Mouse (Mus musculus) C2C12 (cell line): Measurements from ENCODE around the gene Rnf186. TPM values are rescaled to one million over a fixed set of nuclear protein-coding genes. Genes with fewer than 3 reads are reported as not detected.

Source experiments
- H3K27me3 ChIP-seq: one replicate; pipeline ENCODE4 v1.6.1; 2011; ENCODE audit not compliant: control insufficient read depth, insufficient read depth, insufficient read length
- H3K36me3 ChIP-seq: one replicate; pipeline ENCODE4 v1.6.1; 2011; ENCODE audit not compliant: control insufficient read depth, insufficient read depth
- H3K4me3 ChIP-seq: one replicate; pipeline ENCODE4 v1.5.1; 2011; ENCODE audit warnings: mild to moderate bottlenecking, control low read depth; ENCODE audit not compliant: poor library complexity, insufficient read depth, severe bottlenecking
- H3K79me2 ChIP-seq: one replicate; pipeline ENCODE4 v1.6.1; 2011; ENCODE audit not compliant: control insufficient read depth, insufficient read depth
- H3K79me3 ChIP-seq: one replicate; pipeline ENCODE4 v1.6.1; 2011; ENCODE audit warnings: low read depth, control low read depth
- H3ac ChIP-seq: one replicate; pipeline ENCODE3; 2011; ENCODE audit warnings: low read depth; ENCODE audit not compliant: control insufficient read depth, insufficient read length
- CEBPB ChIP-seq: IDR thresholded peaks from one replicate; pipeline ENCODE4 v1.6.1; 2011; ENCODE audit warnings: low read depth, mild to moderate bottlenecking, control low read depth, moderate library complexity
- CTCF ChIP-seq: IDR thresholded peaks from one replicate; pipeline ENCODE4 v1.5.1; 2011; ENCODE audit not compliant: control insufficient read depth, insufficient read depth, insufficient read length
- FOSL1 ChIP-seq: IDR thresholded peaks from one replicate; pipeline ENCODE4 v1.8.0; 2011; ENCODE audit warnings: mild to moderate bottlenecking, low read length; ENCODE audit not compliant: poor library complexity, insufficient read depth, severe bottlenecking
- MAX ChIP-seq: IDR thresholded peaks from one replicate; pipeline ENCODE4 v1.6.1; 2011; ENCODE audit warnings: mild to moderate bottlenecking, control low read depth
- MYOD1 ChIP-seq: IDR thresholded peaks from one replicate; pipeline ENCODE4 v1.6.1; 2011; ENCODE audit warnings: low read depth; ENCODE audit not compliant: control insufficient read depth, insufficient read length
- MYOG ChIP-seq: IDR thresholded peaks from one replicate; pipeline ENCODE4 v1.6.1; 2011; ENCODE audit not compliant: control insufficient read depth, insufficient read length; ENCODE audit errors: extremely low read depth
- USF1 ChIP-seq: IDR thresholded peaks from one replicate; pipeline ENCODE4 v1.6.1; 2011; ENCODE audit warnings: low read depth, mild to moderate bottlenecking, control low read depth, moderate library complexity
- polyA plus RNA-seq: library from polyadenylated mRNA; unstranded; fragments of >200 nt; fragmentation: generic; extraction: Trizol; gene quantifications from one replicate; pipeline ENCODE4 v1.2.1, GENCODE M21; 2012; ENCODE audit warnings: missing spikeins

Gene Rnf186
- polyA plus RNA-seq, 1 experiment, result not detected

DNA sequence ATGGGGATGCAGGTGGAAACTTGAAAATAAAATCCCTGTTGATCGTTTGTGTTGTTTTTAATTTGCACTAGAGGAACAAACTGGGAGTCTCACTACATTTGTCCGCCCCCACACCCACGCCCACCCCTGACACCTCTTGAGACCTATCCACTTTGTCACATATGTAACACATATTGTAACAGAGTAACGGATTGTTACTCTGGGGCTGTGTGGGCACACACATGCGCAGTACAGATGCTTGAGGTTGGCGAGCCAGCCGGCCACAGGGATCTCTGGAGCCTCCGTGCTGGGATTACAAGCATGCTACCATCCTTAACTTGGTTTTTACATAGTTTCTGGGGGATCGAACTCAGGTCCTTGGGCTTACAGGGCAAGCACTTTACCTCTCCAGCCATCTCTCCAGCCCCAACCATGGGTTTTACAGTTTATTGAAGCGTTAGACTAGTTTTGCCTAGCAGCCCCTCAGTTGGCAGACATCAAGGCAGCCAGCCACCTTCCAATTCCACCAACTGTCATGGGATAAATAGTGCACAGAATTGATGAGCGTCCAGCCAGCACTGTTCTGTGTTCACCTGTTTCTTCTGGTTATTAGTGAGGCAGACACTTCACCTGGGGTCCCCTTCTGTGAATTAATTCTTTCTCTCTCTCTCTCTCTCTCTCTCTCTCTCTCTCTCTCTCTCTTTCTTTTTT, 32.3 kb upstream of the Rnf186 start:
- Histone ChIP-seq H3K27me3 (peaks cover 12% of the 10 kb centered on the region), H3ac (no peak overlapping the region), H3K79me3 (no peaks in the 10 kb centered on the region), H3K4me3 (no peak overlapping the region), H3K36me3 (no peaks in the 10 kb centered on the region), H3K79me2 (no peaks in the 10 kb centered on the region)
- TF ChIP-seq CEBPB, result no peak

DNA sequence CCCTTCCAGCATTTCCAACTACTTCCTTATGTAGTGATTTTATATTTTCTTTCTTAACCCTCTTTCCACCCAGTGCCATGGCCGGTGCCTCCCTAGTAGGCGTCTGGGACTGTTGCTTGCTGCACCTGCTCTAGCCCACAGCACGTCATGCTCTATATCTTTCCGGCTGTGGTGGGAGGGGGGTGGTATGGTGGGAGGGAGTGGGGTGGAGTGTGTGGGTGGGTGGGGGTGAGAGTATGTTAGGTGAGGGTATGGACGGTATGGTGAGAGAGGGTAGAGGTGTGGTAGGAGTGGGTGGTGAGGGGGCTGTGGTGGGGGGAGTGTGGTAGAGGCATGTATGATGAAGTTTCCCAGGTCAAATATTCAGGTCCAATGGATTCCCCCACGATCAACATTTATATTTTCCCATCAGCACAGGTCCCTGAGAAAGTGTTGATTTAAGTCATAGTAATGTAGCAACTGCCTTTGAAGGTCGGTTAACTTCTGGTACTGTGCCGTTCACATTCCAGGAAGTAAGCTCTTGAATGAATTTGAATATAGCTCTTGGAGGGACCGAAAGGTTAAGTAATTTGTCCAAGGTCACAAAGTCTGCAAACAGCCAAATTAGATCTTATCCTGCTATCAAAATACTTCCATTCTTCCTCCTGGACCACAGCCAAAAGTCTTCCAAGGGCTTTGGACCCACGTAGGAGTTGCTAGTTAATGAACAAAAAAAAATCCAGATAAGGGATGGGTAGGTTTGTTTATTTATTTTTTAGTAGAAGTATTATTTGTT, 28.2 kb upstream of the Rnf186 start:
- Histone ChIP-seq H3K79me2 (no peaks in the 10 kb centered on the region), H3K36me3 (no peaks in the 10 kb centered on the region), H3ac (no peak overlapping the region), H3K27me3 (peaks cover 12% of the 10 kb centered on the region), H3K4me3 (no peak overlapping the region), H3K79me3 (no peaks in the 10 kb centered on the region)
- TF ChIP-seq FOSL1, result no peak
- TF ChIP-seq CEBPB, result no peak
- TF ChIP-seq CTCF, result no peak
- TF ChIP-seq MYOG, result no peak
- TF ChIP-seq MYOD1, result no peak

DNA sequence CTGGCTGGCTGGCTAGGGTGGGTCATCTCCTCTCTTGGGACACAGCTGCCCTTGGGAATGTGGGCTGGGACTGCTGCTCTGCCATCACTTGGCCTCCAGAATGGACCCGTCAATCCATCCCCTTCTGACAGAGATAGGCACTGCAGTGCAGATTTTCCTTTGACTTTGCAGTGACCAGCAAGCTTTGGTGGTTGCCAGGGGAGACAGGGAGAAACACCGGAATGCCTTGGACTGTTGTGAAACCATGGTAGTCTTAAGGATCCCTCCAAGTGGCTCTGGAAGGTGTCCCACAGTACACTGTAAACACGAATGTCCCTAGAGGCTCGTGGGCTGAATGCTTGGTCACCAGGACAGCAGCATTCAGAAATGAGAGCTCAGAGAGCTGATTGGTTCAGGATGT, 27.4 kb upstream of the Rnf186 start:
- no peaks in the 10 kb centered on the region for H3K79me3 ChIP-seq
- H3ac ChIP-seq, result no peak overlapping the region
- H3K4me3 ChIP-seq, result no peak overlapping the region
- peaks cover 10% of the 10 kb centered on the region for H3K27me3 ChIP-seq
- H3K79me2 ChIP-seq, result no peaks in the 10 kb centered on the region
- no peaks in the 10 kb centered on the region for H3K36me3 ChIP-seq
- no peak for TF ChIP-seq MYOD1
- no peak for TF ChIP-seq CTCF
- no peak for TF ChIP-seq USF1
- TF ChIP-seq FOSL1, result no peak

DNA sequence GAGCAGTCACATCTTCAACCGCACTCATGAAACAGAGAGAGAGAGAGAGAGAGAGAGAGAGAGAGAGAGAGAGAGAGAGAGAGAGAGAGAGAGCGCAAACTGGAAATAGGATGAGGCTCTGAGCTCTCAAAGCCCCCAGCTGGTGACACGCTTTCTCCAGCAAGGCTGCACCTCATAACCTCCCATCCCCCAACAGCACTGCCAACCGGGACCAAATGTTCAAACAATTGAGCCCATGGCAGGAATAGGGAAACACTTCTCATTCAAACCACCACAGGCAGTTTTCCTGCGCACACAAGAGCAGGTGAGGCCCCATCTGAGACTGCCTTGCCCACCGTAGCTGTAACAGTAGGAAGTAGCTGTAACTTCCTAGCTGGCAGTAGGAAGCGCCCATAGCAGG, 25.5 kb upstream of the Rnf186 start:
- H3K27me3 ChIP-seq, result peaks cover 7% of the 10 kb centered on the region
- no peak overlapping the region for H3ac ChIP-seq
- H3K79me2 ChIP-seq, result no peaks in the 10 kb centered on the region
- H3K79me3 ChIP-seq, result no peaks in the 10 kb centered on the region
- no peaks in the 10 kb centered on the region for H3K36me3 ChIP-seq
- no peak for TF ChIP-seq CTCF
- TF ChIP-seq MYOG, result no peak
- no peak for TF ChIP-seq USF1
- TF ChIP-seq CEBPB, result no peak
- no peak for TF ChIP-seq FOSL1
- no peak for TF ChIP-seq MAX
- TF ChIP-seq MYOD1, result no peak
- no peak overlapping the region for H3K4me3 ChIP-seq

DNA sequence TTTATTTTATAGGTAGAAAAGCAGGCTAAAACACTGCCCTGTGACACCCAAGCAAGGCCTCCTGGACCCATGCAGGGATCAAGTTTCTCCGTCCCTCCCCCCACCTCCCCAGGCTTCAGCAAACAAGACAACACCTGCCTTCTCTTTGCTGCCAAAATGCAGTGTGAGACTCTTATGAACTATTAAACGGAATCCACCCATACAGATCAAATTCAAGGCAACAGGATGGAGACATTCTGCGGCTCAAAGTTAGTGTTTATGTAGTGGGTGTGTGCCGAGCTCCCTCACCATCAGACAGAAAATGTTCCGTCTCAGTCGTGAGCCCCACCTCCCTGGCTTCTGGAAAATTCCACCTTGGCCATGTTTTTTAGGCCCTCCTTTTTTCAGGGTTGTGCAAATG, 24.9 kb upstream of the Rnf186 start:
- H3K4me3 ChIP-seq, result no peak overlapping the region
- H3K36me3 ChIP-seq, result no peaks in the 10 kb centered on the region
- no peak for TF ChIP-seq CEBPB
- TF ChIP-seq MYOG, result no peak
- TF ChIP-seq USF1, result no peak
- no peak for TF ChIP-seq FOSL1
- no peak for TF ChIP-seq MYOD1
- TF ChIP-seq CTCF, result no peak
- no peak for TF ChIP-seq MAX
- no peaks in the 10 kb centered on the region for H3K79me3 ChIP-seq
- H3ac ChIP-seq, result no peak overlapping the region
- H3K79me2 ChIP-seq, result no peaks in the 10 kb centered on the region
- peaks cover 13% of the 10 kb centered on the region for H3K27me3 ChIP-seq

DNA sequence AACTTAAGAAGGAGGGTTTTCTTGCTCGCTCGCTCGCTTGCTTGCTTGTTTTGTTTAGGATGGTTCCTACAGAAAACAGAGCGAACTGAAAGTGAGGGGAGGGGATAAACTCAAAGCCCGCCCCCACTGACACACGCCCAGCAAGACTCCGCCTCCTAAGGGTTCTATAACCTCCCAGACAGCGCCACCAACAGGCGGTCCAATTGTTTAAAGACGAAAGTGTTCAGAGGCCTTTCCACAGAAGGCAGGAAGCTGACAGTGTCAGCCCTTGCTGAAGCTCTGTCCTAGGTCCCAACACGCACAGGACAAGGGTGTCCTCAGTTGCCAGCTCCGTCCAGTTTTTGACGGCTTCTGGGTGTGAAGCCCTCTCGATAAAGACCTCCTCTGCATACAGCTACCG, 23.2 kb upstream of the Rnf186 start:
- Histone ChIP-seq H3ac (no peak overlapping the region), H3K36me3 (no peaks in the 10 kb centered on the region), H3K27me3 (peaks cover 14% of the 10 kb centered on the region), H3K79me3 (no peaks in the 10 kb centered on the region), H3K4me3 (peak overlapping the region; percentile 11), H3K79me2 (no peaks in the 10 kb centered on the region)
- no peak for TF ChIP-seq MAX
- TF ChIP-seq MYOD1, result no peak
- TF ChIP-seq CEBPB, result no peak
- TF ChIP-seq MYOG, result no peak
